Mouse (Mus musculus) E14TG2a.4 (cell line): Measurements from ENCODE around the gene Efcab11.

Experiments
- CTCF ChIP-seq: conservative IDR thresholded peaks from 2 replicates; pipeline ENCODE4 v1.5.1; 2014; ENCODE audit warnings: low read length
- NANOG ChIP-seq: IDR thresholded peaks from 2 replicates; pipeline ENCODE4 v1.6.1; 2014; ENCODE audit warnings: borderline replicate concordance, low read length, mixed read lengths
- POU5F1 ChIP-seq: IDR thresholded peaks from 2 replicates; pipeline ENCODE4 v1.6.1; 2014; ENCODE audit warnings: low read length, borderline replicate concordance

DNA sequence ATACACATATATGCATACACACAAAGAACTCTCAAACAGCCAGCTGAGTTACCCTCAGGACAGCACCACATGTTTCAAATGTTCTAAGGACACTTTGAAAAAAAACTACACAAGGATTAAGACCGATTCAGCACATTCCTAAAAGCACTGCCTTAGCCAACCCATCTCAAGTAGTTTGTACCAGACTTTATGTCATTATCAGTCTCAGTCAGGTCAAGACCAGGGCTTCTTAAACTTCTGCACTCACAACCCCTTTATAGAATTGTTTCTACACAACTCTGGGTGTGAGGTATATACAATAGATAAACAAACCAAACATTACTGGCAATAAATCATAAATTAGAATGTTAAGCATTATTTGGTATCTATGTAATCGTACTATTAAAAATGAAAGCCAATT is 109.4 kb downstream of the Efcab11 start:
- TF ChIP-seq CTCF (no peak), POU5F1 (no peak), NANOG (no peak)
